Mouse (Mus musculus) limb, embryonic 14.5 days (tissue): Measurements from ENCODE around the gene Zfp771. TPM values are rescaled to one million over a fixed set of nuclear protein-coding genes. Genes with fewer than 3 reads are reported as not detected.

Source experiments
- ATAC-seq: fragments of 200-750 bp; cut with Nextera tagmentation; 2 replicates; pipeline ENCODE4 v1.8.0; 2017; ENCODE audit warnings: low read depth, moderate number of reproducible peaks, moderate TSS enrichment; ENCODE audit not compliant: low FRiP score
- DNase-seq: peaks from one replicate; pipeline ENCODE4 v3.0.0-alpha.2; 2015; ENCODE audit warnings: low spot score
- H3K27ac ChIP-seq: fragments of 300-500 bp; sonication (generic); replicated peaks from 2 replicates; pipeline ENCODE4 v1.5.1; 2014; ENCODE audit warnings: low read depth, mild to moderate bottlenecking, low read length, moderate library complexity, mixed read lengths
- H3K27me3 ChIP-seq: fragments of 300-500 bp; sonication (generic); 2 replicates; pipeline ENCODE4 v1.6.1; 2014; ENCODE audit warnings: low read length, mixed read lengths; ENCODE audit not compliant: control insufficient read depth, insufficient read depth
- H3K36me3 ChIP-seq: fragments of 300-500 bp; sonication (generic); 2 replicates; pipeline ENCODE4 v1.6.1; 2014; ENCODE audit warnings: mild to moderate bottlenecking, low read length, moderate library complexity, mixed read lengths; ENCODE audit not compliant: control insufficient read depth, insufficient read depth
- H3K4me1 ChIP-seq: fragments of 300-500 bp; sonication (generic); 2 replicates; pipeline ENCODE4 v1.6.1; 2014; ENCODE audit warnings: antibody characterized with exemption, low read length, mixed read lengths; ENCODE audit not compliant: control insufficient read depth, insufficient read depth
- H3K4me2 ChIP-seq: fragments of 300-500 bp; sonication (generic); replicated peaks from 2 replicates; pipeline ENCODE4 v1.6.1; 2014; ENCODE audit warnings: low read depth, mild to moderate bottlenecking, low read length, moderate library complexity; ENCODE audit not compliant: severe bottlenecking
- H3K4me3 ChIP-seq: fragments of 300-500 bp; sonication (generic); replicated peaks from 2 replicates; pipeline ENCODE4 v1.5.1; 2014; ENCODE audit warnings: low read length
- H3K9ac ChIP-seq: fragments of 300-500 bp; sonication (generic); 2 replicates; pipeline ENCODE4 v1.6.1; 2014; ENCODE audit warnings: mild to moderate bottlenecking, low read depth, low read length, moderate library complexity; ENCODE audit not compliant: severe bottlenecking
- H3K9me3 ChIP-seq: fragments of 300-500 bp; sonication (generic); 2 replicates; pipeline ENCODE4 v1.6.1; 2016; ENCODE audit warnings: low read length; ENCODE audit not compliant: control insufficient read depth
- POLR2A ChIP-seq: fragments of 200-500 bp; IDR thresholded peaks from 2 replicates; pipeline ENCODE4 v1.8.0; 2012; ENCODE audit warnings: inconsistent platforms, mild to moderate bottlenecking, moderate library complexity, borderline replicate concordance; ENCODE audit not compliant: insufficient read depth, insufficient read length; ENCODE audit errors: extremely low read depth
- WGBS: fragments of 180-500 bp; shearing (Covaris S2); extraction: QIAGEN DNeasy Blood & Tissue Kit; methylation state at CpG from one replicate; pipeline ENCODE4 v1.1.7; 2014; 5-methylcytosine and 5-hydroxymethylcytosine counted together
- polyA plus RNA-seq, 2 experiments: library from polyadenylated mRNA; depleted of rRNA in 1 of 2; stranded (reverse) in 1 of 2; unstranded in 1 of 2; fragments of >200 nt; fragmentation: Nextera tagmentation in 1 of 2; extraction: Ambion mirVana in 1 of 2; gene quantifications; 2 replicates each; pipeline versions ENCODE4 v1.2.1 to v1.2.3; 2012 to 2014

The Zfp771 gene
- polyA plus RNA-seq, 2 experiments, result 66.2 to 115 TPM

- ATAC-seq, result no peak
- no peak for TF ChIP-seq POLR2A
- 81% methylated on average over 2 of the region's 2 CpGs for WGBS
These were observed 38.1 kb downstream of the Zfp771 start for GRCm38 (mm10) chr7:127282190-127282589.

GRCm38 (mm10) chr7:127285154-127285553 is 41.1 kb downstream of the Zfp771 start:
- no peak for TF ChIP-seq POLR2A
- Histone ChIP-seq H3K9ac (no peak overlapping the region), H3K4me2 (no peak overlapping the region), H3K4me1 (no peaks in the 10 kb centered on the region), H3K27me3 (no peaks in the 10 kb centered on the region), H3K4me3 (no peak overlapping the region), H3K27ac (no peak overlapping the region), H3K36me3 (no peaks in the 10 kb centered on the region), H3K9me3 (peaks cover 15% of the 10 kb centered on the region)
- WGBS, result 79% methylated on average over 6 of the region's 10 CpGs
- ATAC-seq (no peak), DNase-seq (no peak)

More at GRCm38 (mm10) chr7:127282190-127282589, 38.1 kb downstream of the Zfp771 start:
- no peak overlapping the region for H3K4me2 ChIP-seq
- H3K4me3 ChIP-seq, result no peak overlapping the region
- H3K9ac ChIP-seq, result no peak overlapping the region
- H3K27me3 ChIP-seq, result no peaks in the 10 kb centered on the region
- peaks cover 4% of the 10 kb centered on the region; the same call in 1 of the 2 replicates for H3K9me3 ChIP-seq
- no peaks in the 10 kb centered on the region for H3K36me3 ChIP-seq
- H3K27ac ChIP-seq, result no peak overlapping the region
- H3K4me1 ChIP-seq, result no peaks in the 10 kb centered on the region
- DNase-seq, result no peak

GRCm38 (mm10) chr7:127287940-127288339 is 43.9 kb downstream of the Zfp771 start:
- Histone ChIP-seq H3K9me3 (peaks cover 15% of the 10 kb centered on the region), H3K36me3 (no peaks in the 10 kb centered on the region), H3K9ac (no peak overlapping the region), H3K27me3 (no peaks in the 10 kb centered on the region), H3K4me2 (no peak overlapping the region), H3K4me3 (no peak overlapping the region), H3K27ac (no peak overlapping the region), H3K4me1 (no peaks in the 10 kb centered on the region)
- TF ChIP-seq POLR2A, result no peak
- ATAC-seq (no peak), DNase-seq (no peak)
- 56% methylated on average over 1 of the region's 1 CpGs for WGBS

- WGBS, result 83% methylated on average over 2 of the region's 2 CpGs
- no peak overlapping the region for H3K4me2 ChIP-seq
- ATAC-seq (no peak), DNase-seq (no peak)
- no peak for TF ChIP-seq POLR2A
- H3K27me3 ChIP-seq, result no peaks in the 10 kb centered on the region
- H3K9ac ChIP-seq, result no peak overlapping the region
- peaks cover 15% of the 10 kb centered on the region for H3K9me3 ChIP-seq
- H3K36me3 ChIP-seq, result no peaks in the 10 kb centered on the region
- H3K4me1 ChIP-seq, result no peaks in the 10 kb centered on the region
- H3K27ac ChIP-seq, result no peak overlapping the region
- no peak overlapping the region for H3K4me3 ChIP-seq
These were observed 45.2 kb downstream of the Zfp771 start for GRCm38 (mm10) chr7:127289306-127289705.

- no peak overlapping the region for H3K4me2 ChIP-seq
- no peaks in the 10 kb centered on the region for H3K36me3 ChIP-seq
- H3K9ac ChIP-seq, result no peak overlapping the region
- no peaks in the 10 kb centered on the region for H3K4me1 ChIP-seq
- H3K27ac ChIP-seq, result no peak overlapping the region
- no peaks in the 10 kb centered on the region for H3K27me3 ChIP-seq
- ATAC-seq, result no peak
- H3K9me3 ChIP-seq, result peaks cover 15% of the 10 kb centered on the region
- no peak for TF ChIP-seq POLR2A
- DNase-seq, result no peak
- H3K4me3 ChIP-seq, result no peak overlapping the region
- WGBS, result 67% methylated on average over 8 of the region's 8 CpGs
These were observed 46.1 kb downstream of the Zfp771 start for GRCm38 (mm10) chr7:127290142-127290541.

GRCm38 (mm10) chr7:127296098-127296497 is 52.0 kb downstream of the Zfp771 start, which contains the start of gene Itgal:
Gene Itgal (plus strand): TSS chr7:127296260.
- no peak for DNase-seq
- H3K27me3 ChIP-seq, result no peaks in the 10 kb centered on the region
- 76% methylated on average over 11 of the region's 11 CpGs for WGBS
- H3K4me2 ChIP-seq, result no peak within 1 kb of the TSS
- H3K9ac ChIP-seq, result no peak within 1 kb of the TSS
- ATAC-seq, result no peak
- H3K9me3 ChIP-seq, result no peaks in the 10 kb centered on the region
- TF ChIP-seq POLR2A, result no peak
- H3K4me3 ChIP-seq, result no peak within 1 kb of the TSS
- H3K4me1 ChIP-seq, result no peaks in the 10 kb centered on the region
- H3K36me3 ChIP-seq, result no peaks in the 10 kb centered on the region
- no peak within 1 kb of the TSS for H3K27ac ChIP-seq
